Mouse (Mus musculus) G1E (cell line): ENCODE data around the gene Gtf3c5. TPM values are rescaled to one million over a fixed set of nuclear protein-coding genes. Genes with fewer than 3 reads are reported as not detected.

Experiments used
- ATAC-seq: 2 replicates; pipeline ENCODE4 v1.8.0; 2016; ENCODE audit warnings: mild to moderate bottlenecking; ENCODE audit not compliant: insufficient number of reproducible peaks, poor library complexity, low FRiP score, severe bottlenecking; ENCODE audit errors: extremely low read depth
- DNase-seq: peaks from one replicate; pipeline ENCODE4 v3.0.0; 2012; ENCODE audit warnings: low spot score
- H3K27me3 ChIP-seq: 2 replicates; pipeline ENCODE4 v1.6.1; 2012; ENCODE audit warnings: mild to moderate bottlenecking, low read length, inconsistent platforms; ENCODE audit not compliant: insufficient read depth
- H3K36me3 ChIP-seq: replicated peaks from 2 replicates; pipeline ENCODE3; 2012; ENCODE audit warnings: mild to moderate bottlenecking, inconsistent platforms
- H3K4me1 ChIP-seq: 2 replicates; pipeline ENCODE4 v1.6.1; 2012; ENCODE audit warnings: low read depth, low read length, inconsistent platforms, mixed read lengths; ENCODE audit not compliant: insufficient read depth
- H3K4me3 ChIP-seq: 2 replicates; pipeline ENCODE4 v1.5.1; 2012; ENCODE audit warnings: low read depth, mild to moderate bottlenecking, inconsistent platforms, low read length, moderate library complexity, mixed read lengths
- H3K9me3 ChIP-seq: replicated peaks from 2 replicates; pipeline ENCODE4 v1.6.1; 2012; ENCODE audit warnings: inconsistent platforms
- CTCF ChIP-seq: IDR thresholded peaks from 2 replicates; pipeline ENCODE4 v1.5.1; 2012; ENCODE audit warnings: low read depth, low read length, inconsistent platforms, mixed read lengths
- GATA1 ChIP-seq: IDR thresholded peaks from 2 replicates; pipeline ENCODE4 v1.6.1; 2012; ENCODE audit warnings: borderline replicate concordance, low read length, inconsistent platforms, mixed read lengths
- GATA2 ChIP-seq: IDR thresholded peaks from 2 replicates; pipeline ENCODE4 v1.6.1; 2012; ENCODE audit warnings: low read depth, low read length, inconsistent platforms, borderline replicate concordance
- POLR2AphosphoS5 ChIP-seq: IDR thresholded peaks from 2 replicates; pipeline ENCODE4 v1.6.1; 2012; ENCODE audit warnings: low read depth, low read length, inconsistent platforms; ENCODE audit not compliant: insufficient replicate concordance
- TAL1 ChIP-seq: conservative IDR thresholded peaks from 2 replicates; pipeline ENCODE4 v1.6.1; 2012; ENCODE audit warnings: low read depth, low read length, inconsistent platforms, mixed read lengths
- polyA plus RNA-seq: library from polyadenylated mRNA; stranded (reverse); fragments of >175 nt; gene quantifications from 2 replicates; pipeline ENCODE4 v1.2.3, GENCODE M21; 2012
- total RNA-seq, 2 experiments: library from RNA; stranded (forward) in 1 of 2; stranded (reverse) in 1 of 2; fragments of 200-1000 nt in 1 of 2; fragments of >200 nt in 1 of 2; fragmentation: Nextera tagmentation in 1 of 2; gene quantifications; 2 replicates each; pipeline ENCODE4 v1.2.3; 2014 to 2017

Gtf3c5 gene
- total and polyA plus RNA-seq, 3 experiments = 19.0 to 60.2 (median 26.0) TPM

DNA sequence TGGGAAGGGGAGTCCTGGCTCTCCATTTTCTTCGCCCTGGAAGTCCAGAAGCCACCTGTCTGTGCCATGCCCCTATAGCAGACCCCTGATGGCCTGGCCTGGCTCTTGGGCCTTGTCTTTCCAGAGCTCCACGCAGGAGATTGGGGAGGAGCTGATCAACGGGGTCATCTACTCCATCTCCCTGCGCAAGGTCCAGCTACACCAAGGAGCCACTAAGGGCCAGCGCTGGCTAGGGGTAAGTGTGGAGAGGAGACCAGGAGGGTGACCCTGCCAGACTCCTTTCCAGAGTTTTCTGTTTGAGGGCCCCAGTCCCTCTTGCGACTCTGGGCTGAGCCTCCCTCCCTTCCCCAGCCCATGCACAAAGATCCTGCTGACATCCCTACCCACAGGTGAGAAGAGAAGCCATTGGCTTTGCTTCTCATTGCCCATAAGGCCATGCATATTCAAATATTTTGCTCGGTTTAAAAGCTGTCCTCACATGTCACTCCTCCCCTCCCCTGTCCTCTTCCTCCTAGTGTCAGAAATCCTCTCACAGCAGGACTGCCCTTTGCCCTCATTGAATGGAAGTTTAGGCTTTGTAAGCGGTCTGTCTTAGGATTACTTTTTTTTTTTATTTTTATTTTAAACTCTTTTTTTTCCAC is 42.8 kb downstream of the Gtf3c5 start:
- Histone ChIP-seq H3K27me3 (peaks cover 61% of the 10 kb centered on the region), H3K4me3 (no peak overlapping the region), H3K9me3 (no peaks in the 10 kb centered on the region), H3K4me1 (no peaks in the 10 kb centered on the region), H3K36me3 (no peaks in the 10 kb centered on the region)
- no peak for ATAC-seq
- TF ChIP-seq GATA2 = no peak
- no peak for TF ChIP-seq POLR2AphosphoS5
- no peak for TF ChIP-seq CTCF
- TF ChIP-seq GATA1 = no peak
- no peak for TF ChIP-seq TAL1
- DNase-seq = no peak

GRCm38 (mm10) chr2:28539949-28540348 is 43.6 kb downstream of the Gtf3c5 start:
- H3K4me3 ChIP-seq = no peak overlapping the region
- TF ChIP-seq POLR2AphosphoS5 = no peak
- TF ChIP-seq TAL1 = no peak
- DNase-seq = no peak
- H3K36me3 ChIP-seq = no peaks in the 10 kb centered on the region
- H3K4me1 ChIP-seq = no peaks in the 10 kb centered on the region
- no peaks in the 10 kb centered on the region for H3K9me3 ChIP-seq
- no peak for ATAC-seq
- H3K27me3 ChIP-seq = peaks cover 59% of the 10 kb centered on the region

GRCm38 (mm10) chr2:28539206-28539605 is 44.3 kb downstream of the Gtf3c5 start:
- H3K9me3 ChIP-seq = no peaks in the 10 kb centered on the region
- no peak for TF ChIP-seq GATA2
- no peak for TF ChIP-seq CTCF
- TF ChIP-seq TAL1 = no peak
- TF ChIP-seq GATA1 = no peak
- TF ChIP-seq POLR2AphosphoS5 = no peak
- H3K4me1 ChIP-seq = no peaks in the 10 kb centered on the region
- H3K27me3 ChIP-seq = peaks cover 62% of the 10 kb centered on the region
- ATAC-seq = no peak
- DNase-seq = no peak
- H3K36me3 ChIP-seq = no peaks in the 10 kb centered on the region
- no peak overlapping the region for H3K4me3 ChIP-seq

DNA sequence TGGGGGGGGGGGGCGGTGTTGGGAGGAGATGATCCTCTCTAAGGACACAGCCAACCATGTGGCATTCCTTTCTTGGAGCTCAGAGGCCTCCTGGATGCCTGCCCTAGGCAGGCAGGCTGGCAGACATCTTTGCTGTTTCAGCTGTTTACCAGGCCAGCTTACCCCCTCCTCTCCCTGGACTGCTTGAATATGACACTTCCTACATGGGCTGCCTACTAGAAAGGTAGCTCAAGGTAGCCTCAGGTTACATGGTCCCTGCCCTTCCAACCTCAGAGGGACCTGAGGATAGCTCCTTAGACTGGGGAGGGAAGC is 44.8 kb downstream of the Gtf3c5 start:
- TF ChIP-seq GATA1 (no peak), POLR2AphosphoS5 (no peak), TAL1 (no peak), GATA2 (no peak), CTCF (no peak)
- Histone ChIP-seq H3K9me3 (no peaks in the 10 kb centered on the region), H3K27me3 (peaks cover 62% of the 10 kb centered on the region), H3K36me3 (no peaks in the 10 kb centered on the region), H3K4me3 (no peak overlapping the region), H3K4me1 (no peaks in the 10 kb centered on the region)
- ATAC-seq (no peak), DNase-seq (no peak)

DNA sequence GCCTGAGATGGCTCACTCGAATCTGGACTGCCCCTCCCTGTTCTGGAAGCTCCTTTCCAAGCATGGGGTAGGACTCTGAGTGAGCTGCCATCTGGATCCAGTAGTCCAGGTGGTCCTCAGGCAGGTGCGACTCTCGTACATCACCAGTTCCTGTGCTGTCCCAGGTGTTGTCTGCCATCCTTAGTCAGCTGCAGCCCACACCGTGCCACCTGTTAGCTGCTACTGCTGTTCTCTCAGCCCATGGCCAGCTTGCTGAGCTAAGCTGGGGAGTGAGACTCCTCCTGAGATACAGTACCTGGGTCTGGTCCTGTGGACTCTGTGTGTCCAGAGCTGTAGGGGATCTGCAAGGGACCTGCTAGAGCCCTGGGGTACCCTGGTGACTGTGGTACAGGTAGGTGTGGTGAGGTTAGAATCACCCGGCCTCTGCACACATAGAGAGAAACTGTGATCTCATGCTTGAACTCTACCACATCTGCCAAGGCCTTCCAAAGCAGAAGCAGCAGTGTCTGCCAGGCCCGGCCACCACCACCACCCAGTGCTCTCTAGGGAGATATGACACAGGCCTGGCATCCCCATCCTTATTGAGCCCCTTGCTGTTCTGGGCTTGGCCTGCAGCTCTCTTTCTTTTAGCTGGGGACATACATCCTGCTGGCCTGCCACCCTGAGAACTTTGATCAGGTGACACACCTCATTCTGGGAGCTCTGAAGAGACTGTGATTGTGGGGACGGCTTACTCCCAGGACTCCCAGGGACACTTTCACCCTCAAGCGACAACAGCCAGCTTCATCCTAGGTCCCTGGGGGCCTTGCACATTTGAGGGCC is 45.3 kb downstream of the Gtf3c5 start:
- H3K27me3 ChIP-seq = peaks cover 62% of the 10 kb centered on the region
- H3K4me3 ChIP-seq = no peak overlapping the region
- H3K9me3 ChIP-seq = no peaks in the 10 kb centered on the region
- H3K36me3 ChIP-seq = no peaks in the 10 kb centered on the region
- DNase-seq (no peak), ATAC-seq (no peak)
- H3K4me1 ChIP-seq = peaks cover 4% of the 10 kb centered on the region
- TF ChIP-seq GATA2 (no peak), POLR2AphosphoS5 (no peak), CTCF (no peak), GATA1 (no peak), TAL1 (no peak)

- DNase-seq (no peak), ATAC-seq (no peak)
- H3K9me3 ChIP-seq = no peaks in the 10 kb centered on the region
- peaks cover 66% of the 10 kb centered on the region for H3K27me3 ChIP-seq
- H3K4me3 ChIP-seq = no peak overlapping the region
- H3K4me1 ChIP-seq = peaks cover 5% of the 10 kb centered on the region
- TF ChIP-seq TAL1 = no peak
- TF ChIP-seq GATA1 = no peak
- no peak for TF ChIP-seq CTCF
- no peak for TF ChIP-seq POLR2AphosphoS5
- no peaks in the 10 kb centered on the region for H3K36me3 ChIP-seq
Measured at GRCm38 (mm10) chr2:28537634-28537920, 46.0 kb downstream of the Gtf3c5 start.

DNA sequence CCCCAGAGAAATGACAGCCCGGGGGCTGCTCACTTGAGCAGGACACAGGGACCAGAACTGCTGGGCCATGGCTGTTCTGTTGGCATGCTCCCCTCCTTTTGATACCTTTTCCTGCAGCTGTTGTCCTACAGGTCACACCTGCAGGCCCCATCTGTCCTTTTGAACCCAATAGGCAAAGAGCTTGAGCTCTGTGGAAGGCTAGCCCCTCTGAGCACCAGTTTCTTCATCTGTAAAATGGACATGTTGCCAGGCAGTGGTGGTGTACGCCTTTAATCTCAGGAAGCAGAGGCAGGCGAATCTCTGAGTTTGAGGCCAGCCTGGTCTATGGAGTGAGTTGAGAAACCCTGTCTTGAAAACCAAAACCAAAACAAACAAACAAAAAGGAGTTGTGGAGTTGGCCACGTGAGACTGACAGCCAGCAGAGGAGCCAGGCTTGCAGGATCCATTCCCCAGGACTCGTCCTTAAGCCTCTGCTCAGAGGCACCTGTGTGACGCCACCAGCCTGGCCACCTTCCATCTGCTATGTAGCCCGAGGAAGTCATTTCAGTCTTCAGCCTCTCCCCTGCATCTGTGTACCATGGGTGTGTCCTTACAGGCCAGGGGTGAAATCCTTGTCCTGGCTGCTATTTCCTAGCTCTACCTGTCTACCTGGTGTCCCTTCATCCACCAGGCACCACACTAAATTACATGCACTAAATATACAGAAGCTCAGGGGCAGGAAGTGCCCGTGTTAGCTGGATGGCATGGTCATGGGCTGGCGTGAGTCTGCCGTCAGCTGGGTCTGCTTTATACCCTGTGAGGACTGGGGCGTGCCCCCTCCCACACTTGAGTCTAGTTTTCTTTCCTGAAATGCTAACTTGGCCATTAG is 46.6 kb downstream of the Gtf3c5 start:
- no peak for TF ChIP-seq TAL1
- no peak for TF ChIP-seq GATA1
- no peak for TF ChIP-seq CTCF
- no peak for TF ChIP-seq POLR2AphosphoS5
- no peak for TF ChIP-seq GATA2
- ATAC-seq = no peak
- Histone ChIP-seq H3K4me3 (no peak overlapping the region), H3K27me3 (peaks cover 66% of the 10 kb centered on the region), H3K4me1 (peaks cover 5% of the 10 kb centered on the region), H3K36me3 (no peaks in the 10 kb centered on the region), H3K9me3 (no peaks in the 10 kb centered on the region)
- no peak for DNase-seq
